In the genomic region with DNA sequence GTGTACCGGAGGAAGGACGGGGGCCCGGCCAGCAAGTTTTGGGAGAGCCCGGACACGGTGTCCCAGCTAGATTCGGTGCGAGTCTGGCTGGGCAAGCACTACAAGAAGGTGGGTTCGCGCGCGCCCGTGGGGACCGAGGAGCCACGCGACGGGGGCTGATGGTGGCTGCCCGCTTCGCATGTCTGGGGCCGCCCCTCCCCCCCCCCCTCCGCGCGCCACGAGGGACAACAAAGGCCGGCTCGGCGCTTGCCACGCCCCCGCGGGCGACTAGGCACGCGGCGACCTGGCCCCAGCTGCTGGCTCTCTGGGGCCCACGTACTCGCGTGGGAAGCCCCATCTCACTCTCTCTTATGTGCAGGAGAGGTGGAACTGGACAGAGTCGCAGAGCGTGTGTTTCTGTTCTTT, we compare ENCODE assay signal across 8 mouse cellular contexts. TPM values are rescaled to one million over a fixed set of nuclear protein-coding genes. Genes with fewer than 3 reads are reported as not detected.
DNase-seq lines count a peak whose midpoint lies in the region; ATAC-seq and TF ChIP-seq lines count a peak whose summit lies in the region.

No protein-coding gene starts in this region.

- no peaks in the 10 kb centered on the region for H3K4me1 ChIP-seq in heart, postnatal 0 days (ENCODE audit: control insufficient read depth, insufficient read depth)
- H3K4me1 ChIP-seq in liver, embryonic 14.5 days (replicated peaks; ENCODE audit: control insufficient read depth in 2 of 2, insufficient read depth in 2 of 2, low read length in 1 of 2): peaks cover 16 to 23% of the 10 kb centered on the region in 2 experiments

- peak; percentile 60 for DNase-seq in embryo, embryonic 10 days (ENCODE audit: low spot score)
- no peak for DNase-seq in embryo, embryonic 9.5 days (ENCODE audit: extremely low spot score)
- peak; percentile 60 for DNase-seq in thymus, postnatal 0 days (ENCODE audit: low spot score)
- no peak for DNase-seq in thymus, postnatal 14 days
- peak; percentile 9 for DNase-seq in heart, postnatal 0 days (ENCODE audit: low spot score)
- DNase-seq in liver, embryonic 14.5 days (ENCODE audit: low read depth in 3 of 3, low spot score in 3 of 3): peak in 2 of 3 experiments; percentile 24 to 45

- peak; percentile 64 for ATAC-seq in heart, postnatal 0 days (ENCODE audit: insufficient read depth, low read depth)
- ATAC-seq in liver, embryonic 14.5 days (ENCODE audit: insufficient read depth): peak; percentile 60
- ATAC-seq in neutrophil, adult 5-6 weeks (ENCODE audit: extremely low read depth, insufficient number of reproducible peaks, low FRiP score, poor library complexity, severe bottlenecking): peak; percentile 6; the same call in 1 of the 2 replicates
- no peak for ATAC-seq in erythroid progenitor cell, adult 5-6 weeks (replicated peaks; ENCODE audit: low FRiP score, poor library complexity, severe bottlenecking)

- TF ChIP-seq CTCF in heart, postnatal 0 days (IDR thresholded peaks at IDR 0.05; ENCODE audit: low read depth): no peak
- TF ChIP-seq CTCF in liver, embryonic 14.5 days (IDR thresholded peaks at IDR 0.05; ENCODE audit: low read depth): no peak

- no peaks in the 10 kb centered on the region for H3K9me3 ChIP-seq in heart, postnatal 0 days (replicated peaks; ENCODE audit: control insufficient read depth, low read length)
- H3K9me3 ChIP-seq in liver, embryonic 14.5 days (ENCODE audit: control insufficient read depth, low read length): no peaks in the 10 kb centered on the region

- under 1% methylated on average over 34 of the region's 38 CpGs for WGBS in heart, postnatal 0 days
- WGBS in liver, embryonic 14.5 days (ENCODE audit: insufficient replicate concordance): under 1% methylated on average over 27 of the region's 38 CpGs

- peak overlapping the region; percentile 87 for H3K4me3 ChIP-seq in heart, postnatal 0 days (ENCODE audit: low read depth, low read length)
- peak overlapping the region; percentile 74 to 83 for H3K4me3 ChIP-seq in liver, embryonic 14.5 days (ENCODE audit: insufficient read depth in 1 of 2, low read depth in 2 of 2, low read length in 2 of 2)

- no peak for TF ChIP-seq EP300 in heart, postnatal 0 days (IDR thresholded peaks at IDR 0.05; ENCODE audit: low read depth)
- TF ChIP-seq EP300 in liver, embryonic 14.5 days (IDR thresholded peaks at IDR 0.05; ENCODE audit: low read depth): no peak

- peak overlapping the region; percentile 95 for H3K4me2 ChIP-seq in heart, postnatal 0 days (ENCODE audit: low read depth, low read length)
- peak overlapping the region; percentile 99 for H3K4me2 ChIP-seq in liver, embryonic 14.5 days (ENCODE audit: low read depth)

- H3K27ac ChIP-seq in heart, postnatal 0 days (ENCODE audit: low read depth): peak overlapping the region; percentile 85
- H3K27ac ChIP-seq in liver, embryonic 14.5 days: peak overlapping the region; percentile 47

- peak overlapping the region; percentile 83 for H3K9ac ChIP-seq in heart, postnatal 0 days (replicated peaks; ENCODE audit: low read depth, low read length)
- peak overlapping the region; percentile 73 for H3K9ac ChIP-seq in liver, embryonic 14.5 days (replicated peaks)

- H3K27me3 ChIP-seq in heart, postnatal 0 days (ENCODE audit: control insufficient read depth, insufficient read depth, low read length): no peaks in the 10 kb centered on the region
- no peaks in the 10 kb centered on the region for H3K27me3 ChIP-seq in liver, embryonic 14.5 days (ENCODE audit: control insufficient read depth, insufficient read depth, low read length)

- H3K36me3 ChIP-seq in heart, postnatal 0 days (replicated peaks; ENCODE audit: control insufficient read depth, insufficient read depth, low read length): peaks cover 14% of the 10 kb centered on the region
- peaks cover 13% of the 10 kb centered on the region for H3K36me3 ChIP-seq in liver, embryonic 14.5 days (replicated peaks; ENCODE audit: control insufficient read depth, insufficient read depth, low read depth)

RNA-seq across cellular contexts. Expression of gene Dhx30, which starts 14.6 kb away (rescaled TPM):
- polyA plus RNA-seq in thymus, postnatal 0 days (2015; fragmentation: Nextera tagmentation; extraction: Ambion mirVana): 101 and 104 TPM in 2 replicates
- total RNA-seq in heart, postnatal 0 days (2014; rRNA removed; ENCODE audit: low replicate concordance): 111 and 120 TPM in 2 replicates
- 63.6 and 66.4 TPM in 2 replicates for polyA plus RNA-seq in heart, postnatal 0 days (2015; fragmentation: Nextera tagmentation; extraction: Ambion mirVana)
- 21.3 and 24.9 TPM in 2 replicates for polyA plus RNA-seq in liver, embryonic 14.5 days (2012; rRNA removed)
- polyA plus RNA-seq in liver, embryonic 14.5 days (2014; fragmentation: Nextera tagmentation; extraction: Ambion mirVana): 27.4 and 37.1 TPM in 2 replicates
- 45.9 and 54.4 TPM in 2 replicates for total RNA-seq in neutrophil, adult 5-6 weeks (2017)
- total RNA-seq in erythroid progenitor cell, adult 5-6 weeks (2015; ENCODE audit: low replicate concordance): 28.5 and 32.4 TPM in 2 replicates
- 14.8 and 39.3 TPM in 2 replicates for total RNA-seq in erythroid progenitor cell, adult 5-6 weeks (2017; ENCODE audit: low replicate concordance)

RNA-seq across cellular contexts. Expression of gene Smarcc1, which starts 14.7 kb away (rescaled TPM):
- polyA plus RNA-seq in thymus, postnatal 0 days (2015; fragmentation: Nextera tagmentation; extraction: Ambion mirVana): 89.4 and 99.1 TPM in 2 replicates
- total RNA-seq in heart, postnatal 0 days (2014; rRNA removed; ENCODE audit: low replicate concordance): 7.8 and 28.3 TPM in 2 replicates
- 31.9 and 32.3 TPM in 2 replicates for polyA plus RNA-seq in heart, postnatal 0 days (2015; fragmentation: Nextera tagmentation; extraction: Ambion mirVana)
- 9.8 and 13.5 TPM in 2 replicates for polyA plus RNA-seq in liver, embryonic 14.5 days (2012; rRNA removed)
- polyA plus RNA-seq in liver, embryonic 14.5 days (2014; fragmentation: Nextera tagmentation; extraction: Ambion mirVana): 31.4 and 35.5 TPM in 2 replicates
- 33.5 and 35.1 TPM in 2 replicates for total RNA-seq in neutrophil, adult 5-6 weeks (2017)
- 40.7 and 61.6 TPM in 2 replicates for total RNA-seq in erythroid progenitor cell, adult 5-6 weeks (2015; ENCODE audit: low replicate concordance)
- 49.2 and 71.5 TPM in 2 replicates for total RNA-seq in erythroid progenitor cell, adult 5-6 weeks (2017; ENCODE audit: low replicate concordance)

Comparison
In these comparisons a context has a peak if more than half of its experiments do, and no peak if none do; other contexts are left out.
1. DNase-seq: peak in embryo, embryonic 10 days (single experiment), thymus, postnatal 0 days (single experiment), heart, postnatal 0 days (single experiment) and liver, embryonic 14.5 days (2 of 3); none in embryo, embryonic 9.5 days (single experiment) and thymus, postnatal 14 days (single experiment).